Mouse (Mus musculus) bone marrow macrophage, adult 2 months (primary cell): Measurements from ENCODE around the gene Gm17571. TPM values are rescaled to one million over a fixed set of nuclear protein-coding genes. Genes with fewer than 3 reads are reported as not detected.

Experiments used
- H3K27ac ChIP-seq: 2 replicates; pipeline ENCODE4 v1.5.1; 2012; ENCODE audit warnings: low read depth, low read length; ENCODE audit not compliant: insufficient read depth
- H3K4me1 ChIP-seq: 2 replicates; pipeline ENCODE4 v1.6.1; 2012; ENCODE audit warnings: low read length; ENCODE audit not compliant: control insufficient read depth, insufficient read depth
- H3K4me3 ChIP-seq: 2 replicates; pipeline ENCODE4 v1.5.1; 2012; ENCODE audit warnings: mild to moderate bottlenecking, low read length, moderate library complexity; ENCODE audit not compliant: insufficient read depth
- CTCF ChIP-seq: IDR thresholded peaks from 2 replicates; pipeline ENCODE4 v1.5.1; 2012; ENCODE audit warnings: low read depth, mild to moderate bottlenecking, low read length, moderate library complexity
- POLR2A ChIP-seq: IDR thresholded peaks from 2 replicates; pipeline ENCODE4 v1.6.1; 2012; ENCODE audit warnings: mild to moderate bottlenecking, low read depth, low read length, borderline replicate concordance
- polyA plus RNA-seq: library from polyadenylated mRNA; stranded (reverse); fragments of >200 nt; gene quantifications from 2 replicates; pipeline ENCODE4 v1.2.4, GENCODE M21; 2012; ENCODE audit not compliant: missing spikeins, insufficient read depth, insufficient read length

The Gm17571 gene
- not detected in 2 replicates for polyA plus RNA-seq

GRCm38 (mm10) chr9:13446703-13447285 lies at the start of gene Gm17571:
Gene Gm17571, minus strand, starts transcription at chr9:13446753.
- Histone ChIP-seq H3K4me1 (peaks cover 4% of the 10 kb centered on the region), H3K4me3 (no peak within 1 kb of the TSS)

GRCm38 (mm10) chr9:13495530-13495929 lies 49.0 kb upstream of the Gm17571 start:
- TF ChIP-seq CTCF = no peak
- TF ChIP-seq POLR2A = no peak

More at GRCm38 (mm10) chr9:13446703-13447285, at the start of gene Gm17571:
- TF ChIP-seq CTCF (no peak), POLR2A (no peak)
- H3K27ac ChIP-seq = no peak within 1 kb of the TSS

GRCm38 (mm10) chr9:13493746-13494145 lies 47.2 kb upstream of the Gm17571 start:
- H3K4me3 ChIP-seq = no peak overlapping the region
- no peak for TF ChIP-seq CTCF
- no peak for TF ChIP-seq POLR2A
- H3K27ac ChIP-seq = no peak overlapping the region
- H3K4me1 ChIP-seq = peaks cover 3% of the 10 kb centered on the region

More at GRCm38 (mm10) chr9:13495530-13495929, 49.0 kb upstream of the Gm17571 start:
- Histone ChIP-seq H3K4me3 (no peak overlapping the region), H3K27ac (no peak overlapping the region), H3K4me1 (peaks cover 3% of the 10 kb centered on the region)

- H3K4me1 ChIP-seq = no peaks in the 10 kb centered on the region; the same call in none of the 2 replicates
- H3K4me3 ChIP-seq = no peak overlapping the region
- no peak for TF ChIP-seq POLR2A
- TF ChIP-seq CTCF = no peak
- no peak overlapping the region for H3K27ac ChIP-seq
Observed at GRCm38 (mm10) chr9:13492807-13493206, 46.3 kb upstream of the Gm17571 start.

GRCm38 (mm10) chr9:13491854-13492620 lies 45.5 kb upstream of the Gm17571 start:
- H3K4me3 ChIP-seq = no peak overlapping the region
- H3K27ac ChIP-seq = no peak overlapping the region
- no peak for TF ChIP-seq CTCF
- no peak for TF ChIP-seq POLR2A
- no peaks in the 10 kb centered on the region; the same call in none of the 2 replicates for H3K4me1 ChIP-seq

- H3K4me3 ChIP-seq = no peak overlapping the region
- no peak for TF ChIP-seq CTCF
- no peak for TF ChIP-seq POLR2A
- H3K27ac ChIP-seq = no peak overlapping the region
- H3K4me1 ChIP-seq = no peaks in the 10 kb centered on the region; the same call in none of the 2 replicates
Observed at GRCm38 (mm10) chr9:13491107-13491506, 44.6 kb upstream of the Gm17571 start.

GRCm38 (mm10) chr9:13485914-13486313 lies 39.4 kb upstream of the Gm17571 start:
- H3K27ac ChIP-seq = no peak overlapping the region
- no peak overlapping the region for H3K4me3 ChIP-seq
- peaks cover 4% of the 10 kb centered on the region for H3K4me1 ChIP-seq
- no peak for TF ChIP-seq POLR2A
- no peak for TF ChIP-seq CTCF

GRCm38 (mm10) chr9:13484267-13485240 lies 38.0 kb upstream of the Gm17571 start:
- H3K4me3 ChIP-seq = no peak overlapping the region
- H3K27ac ChIP-seq = no peak overlapping the region
- TF ChIP-seq CTCF (no peak), POLR2A (no peak)
- peaks cover 4% of the 10 kb centered on the region for H3K4me1 ChIP-seq
